Mouse (Mus musculus) neural tube, embryonic 11.5 days (tissue): ENCODE results near the gene Atp2a1. TPM values are rescaled to one million over a fixed set of nuclear protein-coding genes. Genes with fewer than 3 reads are reported as not detected.

ENCODE experiments used
- ATAC-seq: fragments of 200-750 bp; cut with Nextera tagmentation; 2 replicates; pipeline ENCODE4 v1.8.0; 2017; ENCODE audit warnings: moderate number of reproducible peaks, mild to moderate bottlenecking, moderate TSS enrichment, moderate library complexity; ENCODE audit not compliant: insufficient read depth, low FRiP score, low TSS enrichment
- DNase-seq: peaks from one replicate; pipeline ENCODE4 v3.0.0-alpha.2; 2015; ENCODE audit warnings: low spot score
- H3K27ac ChIP-seq: fragments of 300-500 bp; sonication (generic); 2 replicates; pipeline ENCODE4 v1.5.1; 2014; ENCODE audit warnings: low read depth, mild to moderate bottlenecking, low read length
- H3K27me3 ChIP-seq: fragments of 300-500 bp; sonication (generic); 2 replicates; pipeline ENCODE4 v1.6.1; 2014; ENCODE audit warnings: mild to moderate bottlenecking, low read length, mixed read lengths; ENCODE audit not compliant: control insufficient read depth, insufficient read depth
- H3K36me3 ChIP-seq: fragments of 300-500 bp; sonication (generic); 2 replicates; pipeline ENCODE4 v1.6.1; 2014; ENCODE audit warnings: mild to moderate bottlenecking, low read length, moderate library complexity, mixed read lengths; ENCODE audit not compliant: control insufficient read depth, insufficient read depth
- H3K4me1 ChIP-seq: fragments of 300-500 bp; sonication (generic); 2 replicates; pipeline ENCODE4 v1.6.1; 2014; ENCODE audit warnings: low read length, mixed read lengths; ENCODE audit not compliant: control insufficient read depth, insufficient read depth
- H3K4me2 ChIP-seq: fragments of 300-500 bp; sonication (generic); 2 replicates; pipeline ENCODE4 v1.6.1; 2014; ENCODE audit warnings: low read depth, mild to moderate bottlenecking, moderate library complexity
- H3K4me3 ChIP-seq: fragments of 300-500 bp; sonication (generic); 2 replicates; pipeline ENCODE4 v1.5.1; 2014; ENCODE audit warnings: low read depth, low read length
- H3K9ac ChIP-seq: fragments of 300-500 bp; sonication (generic); 2 replicates; pipeline ENCODE4 v1.6.1; 2014; ENCODE audit warnings: mild to moderate bottlenecking, low read length
- H3K9me3 ChIP-seq: fragments of 300-500 bp; sonication (generic); 2 replicates; pipeline ENCODE4 v1.6.1; 2016; ENCODE audit warnings: low read length; ENCODE audit not compliant: control insufficient read depth
- WGBS: fragments of 180-500 bp; shearing (Covaris S2); extraction: QIAGEN DNeasy Blood & Tissue Kit; methylation state at CpG from one replicate; pipeline ENCODE4 v1.1.7; 2014; 5-methylcytosine and 5-hydroxymethylcytosine counted together
- polyA plus RNA-seq: library from polyadenylated mRNA; unstranded; fragments of >200 nt; fragmentation: Nextera tagmentation; extraction: Ambion mirVana; gene quantifications from 2 replicates; pipeline ENCODE4 v1.2.1, GENCODE M21; 2014

The Atp2a1 gene
- polyA plus RNA-seq, 1 experiment from 2014 or later, result 19.0 TPM

DNA sequence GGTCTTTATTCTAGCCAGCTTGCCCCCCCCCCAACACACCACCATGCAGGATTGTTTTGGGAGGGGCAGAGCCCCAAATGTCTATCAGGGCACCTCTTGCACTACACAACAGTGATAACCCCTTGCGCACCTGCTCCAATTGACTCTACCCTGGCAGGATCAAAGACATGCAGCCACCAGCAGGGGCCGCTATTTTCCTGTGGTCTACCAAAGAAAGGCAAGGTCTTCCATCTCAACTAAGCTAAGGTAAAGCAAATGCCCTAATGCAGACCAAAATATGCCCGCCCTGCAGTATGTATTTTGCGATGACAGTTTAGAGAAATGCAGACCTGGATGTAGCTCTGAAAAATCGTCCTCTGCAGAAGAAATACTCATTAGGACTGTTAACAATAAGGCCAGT is 63.4 kb downstream of the Atp2a1 start:
- Histone ChIP-seq H3K27me3 (no peaks in the 10 kb centered on the region; the same call in 1 of the 2 replicates), H3K36me3 (no peaks in the 10 kb centered on the region), H3K9ac (no peak overlapping the region), H3K4me3 (no peak overlapping the region), H3K27ac (no peak overlapping the region), H3K9me3 (no peaks in the 10 kb centered on the region), H3K4me2 (no peak overlapping the region), H3K4me1 (peaks cover 4% of the 10 kb centered on the region; the same call in 1 of the 2 replicates)
- no peak for ATAC-seq
- WGBS, result 17% methylated on average over 5 of the region's 5 CpGs
- DNase-seq, result peak; percentile 80

GRCm38 (mm10) chr7:126397822-126398221 is 65.1 kb downstream of the Atp2a1 start:
- 94% methylated on average over 4 of the region's 4 CpGs for WGBS
- H3K27ac ChIP-seq, result no peak overlapping the region
- H3K36me3 ChIP-seq, result no peaks in the 10 kb centered on the region
- no peaks in the 10 kb centered on the region; the same call in 1 of the 2 replicates for H3K27me3 ChIP-seq
- H3K4me3 ChIP-seq, result no peak overlapping the region
- ATAC-seq (no peak), DNase-seq (no peak)
- no peak overlapping the region for H3K4me2 ChIP-seq
- peaks cover 4% of the 10 kb centered on the region; the same call in 1 of the 2 replicates for H3K4me1 ChIP-seq
- no peak overlapping the region for H3K9ac ChIP-seq
- no peaks in the 10 kb centered on the region for H3K9me3 ChIP-seq

DNA sequence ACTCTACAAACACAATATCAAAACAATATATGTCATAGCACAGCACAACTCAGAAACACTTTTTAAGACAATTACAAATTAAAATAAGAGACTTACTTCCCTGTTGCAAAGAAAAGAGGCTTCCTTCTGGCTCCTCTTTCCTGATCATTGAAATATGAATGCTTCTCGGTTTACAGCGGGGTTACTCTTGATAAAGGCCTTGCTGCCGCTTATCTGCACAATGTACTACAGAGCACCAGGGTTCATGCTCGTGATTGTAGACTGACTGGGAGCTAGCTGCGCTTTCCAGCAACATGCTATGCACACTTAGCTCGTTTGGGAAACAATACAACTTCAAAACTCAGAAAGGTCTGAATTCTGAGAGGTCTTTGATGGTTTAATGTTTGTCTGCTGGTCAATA is 65.7 kb downstream of the Atp2a1 start:
- Histone ChIP-seq H3K27me3 (no peaks in the 10 kb centered on the region; the same call in 1 of the 2 replicates), H3K9ac (no peak overlapping the region), H3K27ac (no peak overlapping the region), H3K4me3 (peak overlapping the region; percentile 6; the same call in 1 of the 2 replicates), H3K36me3 (no peaks in the 10 kb centered on the region), H3K4me2 (peak overlapping the region; percentile 24; the same call in 1 of the 2 replicates), H3K4me1 (peaks cover 4% of the 10 kb centered on the region; the same call in 1 of the 2 replicates), H3K9me3 (no peaks in the 10 kb centered on the region)
- ATAC-seq (no peak), DNase-seq (no peak)
- 52% methylated on average over 6 of the region's 6 CpGs for WGBS

GRCm38 (mm10) chr7:126396298-126397119 is 66.4 kb downstream of the Atp2a1 start, which contains the start of gene Nfatc2ip:
TSS of gene Nfatc2ip (minus strand) at chr7:126396737.
- H3K4me2 ChIP-seq, result peak within 1 kb of the TSS; percentile 76
- WGBS, result under 1% methylated on average over 59 of the region's 59 CpGs
- peak; percentile 100 for ATAC-seq

More at GRCm38 (mm10) chr7:126396298-126397119, 66.4 kb downstream of the Atp2a1 start, which contains the start of gene Nfatc2ip:
- Histone ChIP-seq H3K4me1 (peaks cover 4% of the 10 kb centered on the region; the same call in 1 of the 2 replicates), H3K27me3 (no peaks in the 10 kb centered on the region; the same call in 1 of the 2 replicates), H3K36me3 (no peaks in the 10 kb centered on the region), H3K27ac (0 out of 2 replicates have a peak within 1 kb of the TSS, but pooled peaks have one; percentile 39), H3K9me3 (no peaks in the 10 kb centered on the region), H3K4me3 (peak within 1 kb of the TSS; percentile 89), H3K9ac (peak within 1 kb of the TSS; percentile 72)
- DNase-seq, result peak; percentile 96

Other genes starting within 250 kb of the Atp2a1 start
- 206 and 227 TPM in 2 replicates for gene Sbk1, start 190.5 kb downstream of the Atp2a1 start, polyA plus RNA-seq
- gene Lat, start 93.5 kb downstream of the Atp2a1 start, polyA plus RNA-seq, result 1.9 and 2.6 TPM in 2 replicates
- gene Spns1, start 85.7 kb downstream of the Atp2a1 start, polyA plus RNA-seq, result 53.0 and 54.0 TPM in 2 replicates
- gene Nfatc2ip, start 66.4 kb downstream of the Atp2a1 start, polyA plus RNA-seq, result 4.4 and 5.5 TPM in 2 replicates
- gene Cd19, start 48.2 kb downstream of the Atp2a1 start, polyA plus RNA-seq, result not detected in 2 replicates
- gene Rabep2, start 34.3 kb downstream of the Atp2a1 start, polyA plus RNA-seq, result 21.4 and 23.2 TPM in 2 replicates
- gene Sh2b1, start 12.3 kb upstream of the Atp2a1 start, polyA plus RNA-seq, result 51.5 and 55.5 TPM in 2 replicates
- gene Tufm, start 24.3 kb upstream of the Atp2a1 start, polyA plus RNA-seq, result 160 and 167 TPM in 2 replicates
- gene Atxn2l, start 40.3 kb upstream of the Atp2a1 start, polyA plus RNA-seq, result 62.2 and 64.2 TPM in 2 replicates
- 188 and 191 TPM in 2 replicates for gene Eif3c, start 103.3 kb upstream of the Atp2a1 start, polyA plus RNA-seq
- 0.54 and 0.60 TPM in 2 replicates for gene Apobr, start 121.8 kb upstream of the Atp2a1 start, polyA plus RNA-seq
- gene Cln3, start 122.7 kb upstream of the Atp2a1 start, polyA plus RNA-seq, result 19.8 and 21.7 TPM in 2 replicates
- gene Il27, start 131.8 kb upstream of the Atp2a1 start, polyA plus RNA-seq, result not detected in 2 replicates
- gene Nupr1, start 167.8 kb upstream of the Atp2a1 start, polyA plus RNA-seq, result 1.1 and 1.4 TPM in 2 replicates
- gene Sgf29, start 186.2 kb upstream of the Atp2a1 start, polyA plus RNA-seq, result 47.8 and 63.1 TPM in 2 replicates
- not detected in 2 replicates for gene Sult1a1, start 213.3 kb upstream of the Atp2a1 start, polyA plus RNA-seq
- 159 and 165 TPM in 2 replicates for gene Bola2, start 232.3 kb upstream of the Atp2a1 start, polyA plus RNA-seq
- 10.6 and 11.7 TPM in 2 replicates for gene Slx1b, start 232.7 kb upstream of the Atp2a1 start, polyA plus RNA-seq
- gene Coro1a, start 244.7 kb upstream of the Atp2a1 start, polyA plus RNA-seq, result 50.6 and 52.5 TPM in 2 replicates